Mouse (Mus musculus) neural tube, embryonic 14.5 days (tissue): ENCODE measurements around the gene Hist1h3f. TPM values are rescaled to one million over a fixed set of nuclear protein-coding genes. Genes with fewer than 3 reads are reported as not detected.

Source experiments
- ATAC-seq: fragments of 200-750 bp; cut with Nextera tagmentation; 2 replicates; pipeline ENCODE4 v1.8.0; 2017; ENCODE audit warnings: low read depth, mild to moderate bottlenecking, moderate TSS enrichment, moderate library complexity
- H3K27ac ChIP-seq: fragments of 300-500 bp; sonication (generic); 2 replicates; pipeline ENCODE4 v1.5.1; 2014; ENCODE audit warnings: low read depth, mild to moderate bottlenecking, control low read depth, low read length, moderate library complexity, mixed read lengths
- H3K27me3 ChIP-seq: fragments of 300-500 bp; sonication (generic); 2 replicates; pipeline ENCODE4 v1.6.1; 2014; ENCODE audit warnings: low read length; ENCODE audit not compliant: control insufficient read depth, insufficient read depth
- H3K36me3 ChIP-seq: fragments of 300-500 bp; sonication (generic); 2 replicates; pipeline ENCODE4 v1.6.1; 2014; ENCODE audit warnings: low read length, mixed read lengths; ENCODE audit not compliant: control insufficient read depth, insufficient read depth
- H3K4me1 ChIP-seq: fragments of 300-500 bp; sonication (generic); 2 replicates; pipeline ENCODE4 v1.6.1; 2014; ENCODE audit warnings: low read length; ENCODE audit not compliant: control insufficient read depth, insufficient read depth
- H3K4me2 ChIP-seq: fragments of 300-500 bp; sonication (generic); 2 replicates; pipeline ENCODE4 v1.6.1; 2014; ENCODE audit warnings: mild to moderate bottlenecking, low read depth, low read length, control low read depth
- H3K4me3 ChIP-seq: fragments of 300-500 bp; sonication (generic); 2 replicates; pipeline ENCODE4 v1.5.1; 2014; ENCODE audit warnings: low read depth, low read length, control low read depth, mixed read lengths
- H3K9ac ChIP-seq: fragments of 300-500 bp; sonication (generic); replicated peaks from 2 replicates; pipeline ENCODE4 v1.6.1; 2014; ENCODE audit warnings: low read depth, mild to moderate bottlenecking, control low read depth, low read length, mixed read lengths
- H3K9me3 ChIP-seq: fragments of 300-500 bp; sonication (generic); 2 replicates; pipeline ENCODE4 v1.6.1; 2016; ENCODE audit warnings: low read length; ENCODE audit not compliant: control insufficient read depth
- WGBS: fragments of 180-500 bp; shearing (Covaris S2); extraction: QIAGEN DNeasy Blood & Tissue Kit; methylation state at CpG from one replicate; pipeline ENCODE4 v1.1.7; 2014; 5-methylcytosine and 5-hydroxymethylcytosine counted together
- polyA plus RNA-seq: library from polyadenylated mRNA; unstranded; fragments of >200 nt; fragmentation: Nextera tagmentation; extraction: Ambion mirVana; gene quantifications from 2 replicates; pipeline ENCODE4 v1.2.1, GENCODE M21; 2014

Gene Hist1h3f
- polyA plus RNA-seq, 1 experiment from 2014 or later, result not detected

DNA sequence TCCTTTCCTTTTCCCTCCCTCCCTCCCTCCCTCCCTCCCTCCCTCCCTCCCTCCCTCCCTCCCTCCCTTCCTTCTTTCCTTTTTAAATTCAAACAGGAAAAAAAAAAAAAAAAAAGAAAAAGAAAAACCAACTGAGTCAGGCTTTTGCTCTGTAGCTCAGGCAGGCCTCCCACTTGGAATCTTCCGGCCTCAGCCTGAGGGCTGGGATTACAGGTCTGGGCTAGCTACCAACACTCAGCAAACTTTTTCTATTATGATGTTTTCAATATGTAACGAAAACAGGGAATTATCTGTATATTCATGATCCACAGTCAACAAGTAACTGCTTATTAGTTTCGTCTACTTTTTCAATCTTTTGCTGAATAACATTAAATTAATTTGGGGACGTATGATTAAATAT lies 40.9 kb upstream of the Hist1h3f start:
- Histone ChIP-seq H3K27ac (no peak overlapping the region), H3K9me3 (no peaks in the 10 kb centered on the region), H3K36me3 (no peaks in the 10 kb centered on the region), H3K4me2 (no peak overlapping the region), H3K4me1 (no peaks in the 10 kb centered on the region), H3K4me3 (no peak overlapping the region), H3K27me3 (no peaks in the 10 kb centered on the region; the same call in 1 of the 2 replicates), H3K9ac (no peak overlapping the region)
- WGBS, result 39% methylated on average over 4 of the region's 4 CpGs
- no peak for ATAC-seq

GRCm38 (mm10) chr13:23503797-23504196 lies 40.1 kb upstream of the Hist1h3f start:
- Histone ChIP-seq H3K27me3 (no peaks in the 10 kb centered on the region), H3K4me2 (no peak overlapping the region), H3K9ac (no peak overlapping the region), H3K4me1 (no peaks in the 10 kb centered on the region), H3K27ac (no peak overlapping the region), H3K4me3 (no peak overlapping the region), H3K9me3 (no peaks in the 10 kb centered on the region), H3K36me3 (no peaks in the 10 kb centered on the region)
- no peak for ATAC-seq
- WGBS, result under 1% methylated on average over 9 of the region's 9 CpGs

- ATAC-seq, result no peak
- H3K27ac ChIP-seq, result no peak overlapping the region
- H3K4me1 ChIP-seq, result no peaks in the 10 kb centered on the region
- no peaks in the 10 kb centered on the region for H3K27me3 ChIP-seq
- no peak overlapping the region for H3K9ac ChIP-seq
- H3K4me2 ChIP-seq, result peak overlapping the region; percentile 24; the same call in 1 of the 2 replicates
- no peaks in the 10 kb centered on the region for H3K36me3 ChIP-seq
- H3K9me3 ChIP-seq, result no peaks in the 10 kb centered on the region
- WGBS, result 6% methylated on average over 14 of the region's 14 CpGs
- no peak overlapping the region for H3K4me3 ChIP-seq
Measured at GRCm38 (mm10) chr13:23505662-23506345, 38.0 kb upstream of the Hist1h3f start.

- Histone ChIP-seq H3K9ac (no peak overlapping the region), H3K4me2 (no peak overlapping the region), H3K36me3 (no peaks in the 10 kb centered on the region), H3K27me3 (no peaks in the 10 kb centered on the region), H3K27ac (no peak overlapping the region), H3K9me3 (no peaks in the 10 kb centered on the region), H3K4me3 (no peak overlapping the region), H3K4me1 (no peaks in the 10 kb centered on the region)
- no peak for ATAC-seq
- WGBS, result 5% methylated on average over 13 of the region's 13 CpGs
Measured at GRCm38 (mm10) chr13:23506351-23506750, 37.5 kb upstream of the Hist1h3f start.

- no peaks in the 10 kb centered on the region for H3K36me3 ChIP-seq
- no peak overlapping the region for H3K9ac ChIP-seq
- ATAC-seq, result no peak
- no peaks in the 10 kb centered on the region for H3K4me1 ChIP-seq
- no peaks in the 10 kb centered on the region for H3K27me3 ChIP-seq
- no peak overlapping the region for H3K27ac ChIP-seq
- H3K9me3 ChIP-seq, result no peaks in the 10 kb centered on the region
- no peak overlapping the region for H3K4me2 ChIP-seq
- 16% methylated on average over 14 of the region's 14 CpGs for WGBS
- H3K4me3 ChIP-seq, result no peak overlapping the region
Measured at GRCm38 (mm10) chr13:23506819-23507515, 36.9 kb upstream of the Hist1h3f start.

DNA sequence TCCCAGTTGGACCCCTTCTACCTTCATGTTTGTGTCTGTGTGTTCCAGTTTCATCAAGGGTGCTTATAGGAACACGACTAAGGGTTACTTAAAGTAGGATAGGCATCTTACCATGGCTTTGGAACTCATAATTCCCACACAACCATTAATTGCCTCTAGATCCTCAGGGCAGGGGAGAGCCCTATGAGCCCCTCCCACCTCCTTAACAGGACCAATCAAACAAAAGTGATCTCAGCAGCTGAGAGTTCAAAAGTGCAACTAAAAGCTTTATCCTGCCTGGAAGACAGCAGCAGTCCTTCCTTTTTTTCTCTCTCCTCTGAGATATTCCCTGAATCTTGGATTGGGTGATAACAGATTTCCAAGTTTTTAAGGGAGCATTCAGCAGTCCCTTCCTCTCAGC lies 33.7 kb upstream of the Hist1h3f start:
- 33% methylated on average over 1 of the region's 1 CpGs for WGBS
- no peaks in the 10 kb centered on the region for H3K4me1 ChIP-seq
- H3K27me3 ChIP-seq, result no peaks in the 10 kb centered on the region
- H3K9ac ChIP-seq, result no peak overlapping the region
- no peak overlapping the region for H3K4me2 ChIP-seq
- no peak for ATAC-seq
- H3K9me3 ChIP-seq, result no peaks in the 10 kb centered on the region
- no peak overlapping the region for H3K27ac ChIP-seq
- no peak overlapping the region for H3K4me3 ChIP-seq
- H3K36me3 ChIP-seq, result no peaks in the 10 kb centered on the region

GRCm38 (mm10) chr13:23513517-23513916 lies 30.3 kb upstream of the Hist1h3f start:
- WGBS, result 90% methylated on average over 1 of the region's 1 CpGs
- H3K9me3 ChIP-seq, result no peaks in the 10 kb centered on the region
- H3K4me2 ChIP-seq, result no peak overlapping the region
- no peak for ATAC-seq
- H3K36me3 ChIP-seq, result no peaks in the 10 kb centered on the region
- H3K4me1 ChIP-seq, result peaks cover 4% of the 10 kb centered on the region; the same call in 1 of the 2 replicates
- H3K27me3 ChIP-seq, result no peaks in the 10 kb centered on the region
- H3K27ac ChIP-seq, result no peak overlapping the region
- H3K4me3 ChIP-seq, result no peak overlapping the region
- no peak overlapping the region for H3K9ac ChIP-seq

GRCm38 (mm10) chr13:23515281-23515680 lies 28.6 kb upstream of the Hist1h3f start:
- Histone ChIP-seq H3K27me3 (no peaks in the 10 kb centered on the region), H3K36me3 (no peaks in the 10 kb centered on the region), H3K9ac (no peak overlapping the region), H3K27ac (no peak overlapping the region), H3K4me3 (no peak overlapping the region), H3K4me1 (peaks cover 4% of the 10 kb centered on the region; the same call in 1 of the 2 replicates), H3K9me3 (no peaks in the 10 kb centered on the region), H3K4me2 (no peak overlapping the region)
- 74% methylated on average over 5 of the region's 5 CpGs for WGBS
- no peak for ATAC-seq
